Mouse (Mus musculus) neural tube, embryonic 15.5 days (tissue): ENCODE measurements at regions not wholly inside any gene's neighbourhood (a gene's known extent, or its start where the extent isn't known, plus 50 kb on each side); places are given as distances from the start of the nearest gene placed in this dataset.

Experiments used
- ATAC-seq: fragments of 200-750 bp; cut with Nextera tagmentation; 2 replicates; pipeline ENCODE4 v1.8.0; 2017; ENCODE audit warnings: mild to moderate bottlenecking, moderate TSS enrichment, moderate library complexity; ENCODE audit not compliant: low FRiP score
- H3K27ac ChIP-seq: fragments of 300-500 bp; sonication (generic); replicated peaks from 2 replicates; pipeline ENCODE4 v1.5.1; 2015; ENCODE audit warnings: mild to moderate bottlenecking, inconsistent platforms
- H3K27me3 ChIP-seq: fragments of 300-500 bp; sonication (generic); replicated peaks from 2 replicates; pipeline ENCODE4 v1.6.1; 2015; ENCODE audit warnings: inconsistent platforms
- H3K36me3 ChIP-seq: fragments of 300-500 bp; sonication (generic); 2 replicates; pipeline ENCODE4 v1.6.1; 2015; ENCODE audit warnings: inconsistent platforms
- H3K4me1 ChIP-seq: fragments of 300-500 bp; sonication (generic); 2 replicates; pipeline ENCODE4 v1.6.1; 2015; ENCODE audit warnings: inconsistent platforms
- H3K4me2 ChIP-seq: fragments of 300-500 bp; sonication (generic); 2 replicates; pipeline ENCODE4 v1.6.1; 2015; ENCODE audit warnings: inconsistent platforms, mild to moderate bottlenecking, moderate library complexity
- H3K4me3 ChIP-seq: fragments of 300-500 bp; sonication (generic); replicated peaks from 2 replicates; pipeline ENCODE4 v1.5.1; 2015; ENCODE audit warnings: mild to moderate bottlenecking, inconsistent platforms
- H3K9ac ChIP-seq: fragments of 300-500 bp; sonication (generic); replicated peaks from 2 replicates; pipeline ENCODE4 v1.6.1; 2015; ENCODE audit warnings: mild to moderate bottlenecking, inconsistent platforms
- H3K9me3 ChIP-seq: fragments of 300-500 bp; sonication (generic); replicated peaks from 2 replicates; pipeline ENCODE4 v1.6.1; 2016; ENCODE audit warnings: inconsistent platforms
- WGBS: fragments of 180-500 bp; shearing (Covaris S2); methylation state at CpG from one replicate; pipeline ENCODE4 v1.1.7; 2015; ENCODE audit warnings: mixed read lengths; 5-methylcytosine and 5-hydroxymethylcytosine counted together

- ATAC-seq, result peak; percentile 59
- no peaks in the 10 kb centered on the region for H3K27me3 ChIP-seq
Measured at GRCm38 (mm10) chr12:57809961-57810360, 246.0 kb downstream of the Ttc6 start.

GRCm38 (mm10) chr12:57823809-57824208 is 259.9 kb downstream of the Ttc6 start:
- H3K9me3 ChIP-seq, result no peaks in the 10 kb centered on the region
- WGBS, result 52% methylated on average over 6 of the region's 6 CpGs
- H3K27ac ChIP-seq, result no peak overlapping the region
- no peaks in the 10 kb centered on the region for H3K36me3 ChIP-seq
- 0 out of 2 replicates have a peak, but pooled peaks cover 4% of the 10 kb centered on the region for H3K4me1 ChIP-seq
- no peak overlapping the region for H3K4me2 ChIP-seq
- H3K9ac ChIP-seq, result no peak overlapping the region
- no peak overlapping the region for H3K4me3 ChIP-seq
- H3K27me3 ChIP-seq, result no peaks in the 10 kb centered on the region
- peak; percentile 65 for ATAC-seq

More at GRCm38 (mm10) chr12:57809961-57810360, 246.0 kb downstream of the Ttc6 start:
- no peak overlapping the region for H3K9ac ChIP-seq
- H3K9me3 ChIP-seq, result no peaks in the 10 kb centered on the region
- H3K36me3 ChIP-seq, result no peaks in the 10 kb centered on the region
- no peak overlapping the region for H3K4me2 ChIP-seq
- WGBS, result 72% methylated on average over 2 of the region's 2 CpGs
- H3K4me3 ChIP-seq, result no peak overlapping the region
- H3K4me1 ChIP-seq, result peaks cover 2% of the 10 kb centered on the region; the same call in 1 of the 2 replicates
- H3K27ac ChIP-seq, result no peak overlapping the region

- no peaks in the 10 kb centered on the region for H3K36me3 ChIP-seq
- H3K27me3 ChIP-seq, result no peaks in the 10 kb centered on the region
- no peak overlapping the region for H3K4me3 ChIP-seq
- 12% methylated on average over 3 of the region's 3 CpGs for WGBS
- no peak overlapping the region for H3K9ac ChIP-seq
- ATAC-seq, result peak; percentile 66
- H3K4me2 ChIP-seq, result no peak overlapping the region
- no peaks in the 10 kb centered on the region for H3K9me3 ChIP-seq
- 0 out of 2 replicates have a peak, but pooled peaks cover 4% of the 10 kb centered on the region for H3K4me1 ChIP-seq
- H3K27ac ChIP-seq, result no peak overlapping the region
Measured at GRCm38 (mm10) chr12:57825754-57826153, 261.8 kb downstream of the Ttc6 start.

GRCm38 (mm10) chr12:57842813-57843212 is 278.9 kb downstream of the Ttc6 start:
- ATAC-seq, result no peak; the same call in 1 of the 2 replicates
- Histone ChIP-seq H3K36me3 (no peaks in the 10 kb centered on the region), H3K27me3 (no peaks in the 10 kb centered on the region), H3K9me3 (no peaks in the 10 kb centered on the region), H3K4me3 (no peak overlapping the region), H3K4me1 (no peaks in the 10 kb centered on the region), H3K27ac (no peak overlapping the region), H3K4me2 (no peak overlapping the region), H3K9ac (no peak overlapping the region)
- 48% methylated on average over 4 of the region's 4 CpGs for WGBS

- H3K36me3 ChIP-seq, result no peaks in the 10 kb centered on the region
- no peak for ATAC-seq
Measured at GRCm38 (mm10) chr12:57871028-57871427, 307.1 kb downstream of the Ttc6 start.

GRCm38 (mm10) chr12:57890783-57891478 is 320.6 kb upstream of the Sstr1 start:
- Histone ChIP-seq H3K4me3 (no peak overlapping the region), H3K4me1 (no peaks in the 10 kb centered on the region), H3K9ac (no peak overlapping the region), H3K27me3 (no peaks in the 10 kb centered on the region), H3K27ac (no peak overlapping the region), H3K36me3 (no peaks in the 10 kb centered on the region), H3K9me3 (no peaks in the 10 kb centered on the region), H3K4me2 (no peak overlapping the region)
- 88% methylated on average over 4 of the region's 4 CpGs for WGBS
- no peak for ATAC-seq

More at GRCm38 (mm10) chr12:57871028-57871427, 307.1 kb downstream of the Ttc6 start:
- H3K4me3 ChIP-seq, result no peak overlapping the region
- 94% methylated on average over 2 of the region's 2 CpGs for WGBS
- no peak overlapping the region for H3K9ac ChIP-seq
- H3K4me2 ChIP-seq, result no peak overlapping the region
- H3K4me1 ChIP-seq, result no peaks in the 10 kb centered on the region
- H3K27ac ChIP-seq, result no peak overlapping the region
- no peaks in the 10 kb centered on the region for H3K9me3 ChIP-seq
- H3K27me3 ChIP-seq, result no peaks in the 10 kb centered on the region

- Histone ChIP-seq H3K4me2 (no peak overlapping the region), H3K27me3 (no peaks in the 10 kb centered on the region)
- WGBS, result 97% methylated on average over 1 of the region's 1 CpGs
Measured at GRCm38 (mm10) chr12:57891556-57891955, 320.0 kb upstream of the Sstr1 start.

GRCm38 (mm10) chr12:57897751-57898250 is 313.8 kb upstream of the Sstr1 start:
- Histone ChIP-seq H3K27me3 (no peaks in the 10 kb centered on the region), H3K36me3 (no peaks in the 10 kb centered on the region), H3K9me3 (no peaks in the 10 kb centered on the region), H3K4me3 (no peak overlapping the region), H3K9ac (no peak overlapping the region), H3K4me2 (no peak overlapping the region), H3K27ac (no peak overlapping the region), H3K4me1 (no peaks in the 10 kb centered on the region)
- ATAC-seq, result no peak
- 69% methylated on average over 3 of the region's 3 CpGs for WGBS

More at GRCm38 (mm10) chr12:57891556-57891955, 320.0 kb upstream of the Sstr1 start:
- no peaks in the 10 kb centered on the region for H3K9me3 ChIP-seq
- H3K36me3 ChIP-seq, result no peaks in the 10 kb centered on the region
- no peak for ATAC-seq
- no peak overlapping the region for H3K4me3 ChIP-seq
- H3K9ac ChIP-seq, result no peak overlapping the region
- no peak overlapping the region for H3K27ac ChIP-seq
- no peaks in the 10 kb centered on the region for H3K4me1 ChIP-seq

- no peaks in the 10 kb centered on the region for H3K27me3 ChIP-seq
- H3K4me2 ChIP-seq, result no peak overlapping the region
- H3K36me3 ChIP-seq, result no peaks in the 10 kb centered on the region
- no peak for ATAC-seq
- H3K4me3 ChIP-seq, result no peak overlapping the region
- no peak overlapping the region for H3K27ac ChIP-seq
- H3K4me1 ChIP-seq, result no peaks in the 10 kb centered on the region
- H3K9me3 ChIP-seq, result no peaks in the 10 kb centered on the region
- no peak overlapping the region for H3K9ac ChIP-seq
- 86% methylated on average over 1 of the region's 1 CpGs for WGBS
Measured at GRCm38 (mm10) chr12:57904658-57905057, 306.9 kb upstream of the Sstr1 start.

- Histone ChIP-seq H3K4me2 (no peak overlapping the region), H3K27me3 (no peaks in the 10 kb centered on the region), H3K4me1 (no peaks in the 10 kb centered on the region), H3K9ac (no peak overlapping the region), H3K36me3 (no peaks in the 10 kb centered on the region), H3K9me3 (no peaks in the 10 kb centered on the region), H3K4me3 (no peak overlapping the region), H3K27ac (no peak overlapping the region)
- ATAC-seq, result no peak
- WGBS, result 88% methylated on average over 4 of the region's 4 CpGs
Measured at GRCm38 (mm10) chr12:57918211-57918610, 293.4 kb upstream of the Sstr1 start.

- Histone ChIP-seq H3K36me3 (no peaks in the 10 kb centered on the region), H3K4me1 (no peaks in the 10 kb centered on the region), H3K27me3 (no peaks in the 10 kb centered on the region), H3K4me2 (no peak overlapping the region), H3K27ac (no peak overlapping the region), H3K4me3 (no peak overlapping the region), H3K9me3 (no peaks in the 10 kb centered on the region), H3K9ac (no peak overlapping the region)
- no peak for ATAC-seq
- WGBS, result 86% methylated on average over 1 of the region's 1 CpGs
Measured at GRCm38 (mm10) chr12:57922031-57922430, 289.5 kb upstream of the Sstr1 start.

- H3K4me2 ChIP-seq, result no peak overlapping the region
- H3K9me3 ChIP-seq, result no peaks in the 10 kb centered on the region
- no peaks in the 10 kb centered on the region for H3K36me3 ChIP-seq
- no peak for ATAC-seq
- no peak overlapping the region for H3K4me3 ChIP-seq
- H3K9ac ChIP-seq, result no peak overlapping the region
- no peak overlapping the region for H3K27ac ChIP-seq
- H3K27me3 ChIP-seq, result no peaks in the 10 kb centered on the region
- H3K4me1 ChIP-seq, result no peaks in the 10 kb centered on the region
- WGBS, result 74% methylated on average over 2 of the region's 2 CpGs
Measured at GRCm38 (mm10) chr12:57924422-57924821, 287.1 kb upstream of the Sstr1 start.
